ENCODE assay signal across 14 mouse cellular contexts in genomic region chr2:75759196-75759885, GRCm38 (mm10).
"Had no signal": no experiment of that assay in that cellular context is flagged by ENCODE, and none has a peak within 500 bp of the region (broad histone marks: within the 10 kb centered on the region; RNA-seq: fewer than 3 reads in every experiment).

No protein-coding gene starts in this region.

- ATAC-seq: intestine, embryonic 16.5 days had no signal

- DNase-seq: kidney, adult 2 months; kidney, postnatal 25 days; layer of hippocampus, adult 9-11 months; left cerebral cortex, postnatal 4 days; lung, adult 18-20 months; retina, postnatal 1 day; right cerebral cortex, postnatal 4 days; spleen, adult 18-20 months; thymus, adult 18-20 months; thymus, postnatal 14 days had no signal

- H3K4me3 ChIP-seq: limb, embryonic 13.5 days; neural tube, embryonic 13.5 days had no signal

- H3K4me2 ChIP-seq: limb, embryonic 13.5 days; neural tube, embryonic 13.5 days had no signal

- H3K9me3 ChIP-seq: limb, embryonic 13.5 days; neural tube, embryonic 13.5 days had no signal

- H3K4me1 ChIP-seq: neural tube, embryonic 13.5 days had no signal

- H3K36me3 ChIP-seq: limb, embryonic 13.5 days; neural tube, embryonic 13.5 days had no signal

- H3K27me3 ChIP-seq: limb, embryonic 13.5 days; neural tube, embryonic 13.5 days had no signal

- H3K9ac ChIP-seq: limb, embryonic 13.5 days; liver, embryonic 14.5 days; neural tube, embryonic 13.5 days had no signal

- H3K27ac ChIP-seq: limb, embryonic 13.5 days; liver, embryonic 14.5 days; neural tube, embryonic 13.5 days had no signal
